Mouse (Mus musculus) telencephalon, adult 2 months (tissue): ENCODE measurements around the gene Scai.
"Not testable (repeated sequence)": the region's sequence is repeated elsewhere in the genome, so short reads cannot be mapped to it uniquely, and the experiment has no call there.

Source experiments
- DNase-seq: peaks from one replicate; pipeline ENCODE4 v3.0.0-alpha.2; 2011; ENCODE audit warnings: low read depth, low spot score

Gene Scai

DNA sequence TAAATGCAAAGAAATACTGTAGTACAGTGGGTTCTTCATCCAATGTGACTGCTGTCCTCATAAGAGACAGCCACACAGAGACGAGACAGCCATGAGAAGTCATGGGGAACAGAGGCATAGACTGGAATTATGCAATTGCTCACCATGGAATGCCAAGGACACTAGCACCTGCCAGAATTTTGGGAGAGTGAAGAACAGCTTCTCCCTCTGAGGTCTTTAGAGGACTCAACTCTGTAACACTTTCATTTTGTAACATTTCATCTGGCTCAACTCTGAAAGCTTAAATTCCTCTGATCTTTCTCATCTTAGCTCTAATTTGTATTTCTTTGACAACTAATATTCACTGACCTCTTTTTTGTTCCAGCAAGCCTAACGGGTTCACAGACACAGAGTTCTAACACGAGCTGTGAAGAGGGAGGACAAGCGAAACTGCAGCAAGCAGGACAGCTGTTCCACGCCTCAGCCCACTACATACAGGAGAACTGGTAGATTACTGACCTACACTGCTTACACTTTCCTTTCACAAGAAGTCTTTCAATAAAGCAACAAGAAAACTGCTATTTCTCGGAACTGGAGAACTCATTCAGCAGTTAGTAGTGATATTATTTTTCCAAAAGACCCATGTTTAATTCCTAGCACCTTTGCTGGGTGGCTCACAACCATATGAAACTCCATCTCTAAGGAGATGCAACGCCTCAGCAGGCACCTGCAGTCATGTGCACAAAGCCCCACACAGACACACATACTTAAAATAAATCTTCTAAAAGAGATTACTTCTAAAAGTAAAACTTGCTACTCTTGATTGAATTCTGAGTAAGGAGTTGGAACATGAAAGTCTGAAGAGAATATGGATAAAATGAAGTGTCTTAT, 49.7 kb downstream of the Scai start:
- DNase-seq: peak; percentile 51

DNA sequence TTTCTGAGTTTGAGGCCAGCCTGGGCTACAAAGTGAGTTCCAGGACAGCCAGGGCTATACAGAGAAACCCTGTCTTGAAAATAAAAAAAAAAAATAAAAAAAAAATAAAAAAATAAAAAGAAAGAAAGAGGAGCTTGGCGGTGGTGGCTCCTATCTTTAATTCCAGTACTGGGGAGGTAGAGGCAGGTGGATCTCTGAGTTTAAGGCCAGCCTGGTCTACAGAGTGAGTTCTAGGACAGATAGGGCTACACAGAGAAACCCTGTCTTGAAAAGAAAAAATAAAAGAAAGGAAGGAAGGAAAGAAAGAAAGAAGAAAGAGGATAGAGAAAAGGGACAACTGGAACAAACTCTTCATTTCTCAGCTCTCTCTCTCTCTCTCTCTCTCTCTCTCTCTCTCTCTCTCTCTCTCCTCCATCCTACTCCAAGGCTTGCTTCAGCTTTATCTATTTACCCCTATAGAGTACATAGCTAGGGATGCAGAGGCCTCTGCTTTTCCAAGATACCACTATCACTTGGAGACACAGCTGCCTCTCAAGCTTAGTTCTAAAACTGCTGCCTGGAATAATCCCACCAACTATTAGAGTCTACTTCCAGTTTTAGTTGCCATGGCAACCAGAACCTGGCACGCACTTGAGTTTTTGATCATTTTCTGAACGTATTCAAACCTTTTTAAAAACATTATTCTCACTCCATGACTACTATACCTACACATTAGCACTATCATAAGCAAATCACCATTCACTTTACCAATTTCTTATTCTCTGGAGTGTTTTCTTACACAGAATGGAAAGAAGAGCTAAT, 60.8 kb downstream of the Scai start:
- peak; percentile 59 for DNase-seq

DNA sequence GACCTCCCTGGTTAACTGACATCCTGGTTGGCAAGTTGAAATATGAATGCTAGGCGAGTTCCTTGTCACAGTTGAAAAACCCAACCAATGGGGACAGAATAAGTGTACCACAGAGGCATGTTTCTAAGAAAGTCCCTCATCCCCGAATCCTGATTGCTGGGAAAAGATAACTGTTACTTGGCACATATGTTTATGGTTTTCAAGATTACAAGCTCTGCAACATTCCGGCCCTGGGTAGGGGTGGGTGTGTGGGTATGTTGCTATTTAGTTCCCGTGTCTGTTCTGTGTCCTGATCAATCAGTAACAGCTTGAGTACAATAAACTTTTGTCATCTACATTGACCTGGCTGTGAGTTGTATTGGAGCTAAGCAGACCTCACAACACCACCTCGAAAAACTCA, 66.4 kb downstream of the Scai start:
- no peak for DNase-seq

DNA sequence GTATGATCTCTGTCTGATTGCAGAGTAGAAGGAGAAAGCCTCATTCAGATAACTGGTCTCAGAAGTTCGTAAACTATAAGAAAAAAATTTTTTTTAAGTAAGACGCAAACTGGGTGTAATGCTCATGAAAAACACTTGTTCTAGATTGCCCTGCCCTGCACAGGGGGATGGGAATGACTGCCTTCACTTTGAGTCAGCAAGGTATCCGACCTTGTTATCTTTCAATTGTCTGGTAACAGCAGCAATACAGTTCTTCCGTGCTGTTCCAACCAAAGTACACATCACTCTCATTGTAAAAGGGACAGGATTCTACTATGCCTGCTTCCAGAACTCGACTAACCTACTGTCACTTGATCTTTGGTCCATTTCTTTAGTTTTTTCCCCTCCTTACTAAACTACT, 69.4 kb downstream of the Scai start:
- DNase-seq: no peak

DNA sequence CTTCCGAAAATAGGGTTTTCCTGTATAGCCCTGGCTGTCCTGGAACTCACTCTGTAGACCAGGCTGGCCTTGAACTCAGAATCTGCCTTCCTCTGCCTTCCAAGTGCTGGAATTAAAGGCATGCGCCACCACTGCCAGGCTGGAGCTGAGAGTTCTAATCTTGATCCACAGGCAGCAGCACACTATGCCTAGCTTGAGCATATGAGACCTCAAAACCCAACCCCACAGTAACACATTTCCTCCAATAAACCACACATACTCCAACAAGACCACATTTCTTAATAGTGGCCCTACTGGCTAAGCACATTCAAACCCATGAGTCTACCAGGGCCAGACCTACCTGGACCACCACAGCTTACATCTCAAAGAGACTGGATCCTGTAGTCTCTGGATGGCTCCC, 74.0 kb downstream of the Scai start:
- DNase-seq: no peak

DNA sequence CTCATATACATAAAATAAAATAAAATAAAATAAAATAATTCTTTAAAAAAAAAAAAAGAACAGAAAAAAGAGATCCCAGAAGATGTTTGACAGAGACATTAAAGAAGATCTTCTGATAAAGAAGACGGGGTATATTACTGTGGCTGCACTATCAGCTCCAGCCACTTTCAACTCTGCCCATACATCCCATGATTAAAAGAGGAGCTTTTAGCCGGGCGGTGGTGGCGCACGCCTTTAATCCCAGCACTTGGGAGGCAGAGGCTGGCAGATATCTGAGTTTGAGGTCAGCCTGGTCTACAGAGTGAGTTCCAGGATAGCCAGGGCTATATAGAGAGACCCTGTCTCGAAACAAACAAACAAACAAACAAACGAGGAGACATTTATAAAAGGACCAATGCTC, 76.4 kb downstream of the Scai start:
- DNase-seq: no peak

DNA sequence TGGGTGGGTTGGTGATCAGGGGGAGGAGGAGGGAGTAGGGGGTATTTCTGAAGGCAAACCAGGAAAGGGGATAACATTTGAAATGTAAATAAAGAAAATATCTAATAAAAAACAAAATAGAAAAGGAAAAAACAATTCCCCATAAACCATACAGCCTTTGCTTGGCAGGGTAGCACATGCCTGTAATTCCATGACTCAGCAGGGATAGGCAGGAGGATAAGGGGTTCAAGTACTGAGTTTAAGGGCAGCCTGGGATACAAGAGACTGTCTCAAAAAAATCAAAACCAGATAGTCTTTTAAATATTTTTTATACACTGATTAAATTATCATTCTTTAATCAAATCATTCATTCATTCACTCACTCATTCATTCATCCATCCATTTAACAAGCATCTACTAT, 80.0 kb downstream of the Scai start:
- DNase-seq: no peak

DNA sequence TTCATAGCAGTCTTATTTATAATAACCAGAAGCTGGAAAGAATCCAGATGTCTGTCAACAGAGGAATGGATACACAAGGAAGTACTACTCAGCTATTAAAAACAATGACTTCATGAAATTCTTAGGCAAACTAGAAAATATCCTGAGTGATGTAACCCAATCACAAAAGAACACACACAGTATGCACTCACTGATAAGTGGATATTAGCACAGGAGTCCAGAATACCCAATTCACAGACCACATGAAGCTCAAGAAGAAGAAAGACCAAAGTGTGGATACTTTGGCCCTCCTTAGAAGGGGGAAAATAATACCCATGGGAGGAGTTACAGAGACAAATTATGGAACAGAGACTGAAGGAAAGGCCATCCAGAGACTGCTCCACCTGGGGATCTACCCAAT, 80.8 kb downstream of the Scai start:
- not testable (repeated sequence) for DNase-seq

DNA sequence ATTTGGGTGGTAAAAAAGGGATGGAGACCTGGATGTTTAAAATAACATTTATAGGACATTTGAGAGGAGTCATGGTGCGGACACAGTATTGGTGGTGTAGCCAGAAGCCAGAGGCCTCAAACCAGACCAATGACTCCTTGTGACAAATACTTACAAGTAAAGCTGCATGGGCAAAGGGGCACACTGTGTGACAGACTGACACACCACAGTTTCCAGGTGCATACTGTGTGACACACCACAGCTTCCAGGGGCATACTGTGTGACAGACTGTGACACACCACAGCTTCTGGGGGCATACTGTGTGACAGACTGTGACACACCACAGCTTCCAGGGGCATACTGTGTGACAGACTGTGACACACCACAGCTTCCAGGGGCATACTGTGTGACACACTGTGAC, 90.6 kb downstream of the Scai start:
- not testable (repeated sequence) for DNase-seq

DNA sequence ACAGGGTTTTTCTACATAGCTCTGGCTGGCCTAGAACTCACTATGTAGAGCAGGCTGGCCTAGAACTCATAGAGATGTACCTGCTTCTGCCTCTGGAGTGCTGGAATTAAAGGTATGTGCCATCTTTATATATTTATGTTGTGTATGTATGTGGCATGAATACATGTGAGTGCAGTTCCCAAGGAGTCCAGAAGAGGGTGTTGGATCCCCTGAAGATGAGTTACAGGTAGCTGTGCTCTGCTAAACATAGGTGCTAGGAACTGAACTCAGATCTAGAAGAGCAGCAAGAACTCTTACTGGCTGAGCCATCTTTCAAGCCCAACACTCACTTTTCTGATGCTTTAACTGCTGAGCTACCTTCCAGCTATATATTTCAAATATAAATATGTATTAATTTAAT, 92.5 kb downstream of the Scai start:
- no peak for DNase-seq

DNA sequence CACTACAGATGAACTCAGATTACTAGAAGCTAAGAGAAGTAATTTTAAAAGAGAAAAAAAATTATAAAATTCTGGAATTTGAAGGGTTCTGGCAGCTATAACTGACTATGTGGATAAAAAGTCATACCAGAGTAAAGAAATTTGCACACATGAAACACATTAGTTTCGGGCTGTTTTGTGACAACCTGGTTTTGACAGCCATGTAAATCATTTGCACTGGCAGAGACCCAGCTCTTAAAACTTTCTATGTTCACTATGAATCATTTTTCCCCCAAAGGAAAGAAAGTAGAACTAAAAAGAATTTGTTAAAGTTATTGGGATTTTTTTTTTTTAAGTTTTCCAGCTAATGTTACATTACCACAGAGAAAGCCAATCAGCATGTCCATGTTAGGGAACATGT, 98.6 kb downstream of the Scai start:
- no peak for DNase-seq

DNA sequence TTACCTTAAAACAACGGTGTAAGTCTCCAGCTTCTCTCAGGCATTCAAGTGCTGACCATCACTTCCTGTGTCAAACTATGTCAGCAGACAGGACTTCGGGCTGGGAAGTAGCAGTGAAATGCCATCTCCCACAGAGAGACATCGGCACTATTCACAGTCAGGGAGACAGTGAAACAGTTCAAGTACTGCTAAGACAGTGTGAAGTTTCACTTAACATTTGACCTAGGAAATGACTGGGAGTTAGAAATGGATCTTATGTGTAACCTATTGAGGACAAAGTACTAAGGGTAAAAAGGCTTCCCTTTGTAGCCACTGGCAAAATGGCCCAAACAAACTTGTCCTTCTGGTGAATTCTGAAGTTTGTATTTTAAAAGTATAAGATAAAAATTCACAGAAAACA, 107.8 kb downstream of the Scai start:
- no peak for DNase-seq

DNA sequence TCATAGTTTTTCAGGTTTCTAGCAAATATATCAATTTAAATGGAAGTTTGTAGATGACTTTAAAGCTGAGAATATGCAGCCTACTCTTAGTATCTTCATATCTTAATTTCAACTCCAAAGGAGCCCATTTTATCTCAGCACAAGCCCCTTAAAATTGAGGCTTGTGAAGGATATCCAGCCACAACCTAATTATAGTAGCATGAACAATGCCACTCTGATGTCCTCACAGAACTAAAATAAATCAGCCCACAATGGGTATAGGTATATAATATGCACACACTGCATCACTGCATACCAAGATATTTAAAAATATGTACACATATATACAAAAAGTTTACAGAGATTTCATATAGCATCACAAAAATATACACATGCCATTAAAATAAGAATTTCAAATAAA, 119.9 kb downstream of the Scai start:
- no peak for DNase-seq

DNA sequence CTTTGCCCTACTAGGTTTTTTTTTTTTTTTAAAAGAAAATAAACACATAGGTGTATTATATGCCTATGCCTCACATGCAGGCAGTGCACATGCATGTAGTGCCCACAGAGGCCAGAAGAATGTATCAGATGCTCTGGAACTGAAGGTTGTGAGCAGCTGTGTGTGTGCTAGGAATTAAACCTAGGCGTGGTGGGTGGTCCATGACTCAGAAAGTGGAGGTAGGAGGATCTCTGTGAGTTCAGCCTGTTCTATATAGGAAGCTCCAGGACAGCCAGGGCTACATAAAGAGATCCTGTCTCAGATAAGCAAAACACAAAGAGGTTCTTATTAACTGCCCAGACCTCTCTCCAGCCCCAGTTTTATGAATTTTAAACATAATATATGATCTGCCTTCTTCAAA, 121.4 kb downstream of the Scai start:
- DNase-seq: no peak

DNA sequence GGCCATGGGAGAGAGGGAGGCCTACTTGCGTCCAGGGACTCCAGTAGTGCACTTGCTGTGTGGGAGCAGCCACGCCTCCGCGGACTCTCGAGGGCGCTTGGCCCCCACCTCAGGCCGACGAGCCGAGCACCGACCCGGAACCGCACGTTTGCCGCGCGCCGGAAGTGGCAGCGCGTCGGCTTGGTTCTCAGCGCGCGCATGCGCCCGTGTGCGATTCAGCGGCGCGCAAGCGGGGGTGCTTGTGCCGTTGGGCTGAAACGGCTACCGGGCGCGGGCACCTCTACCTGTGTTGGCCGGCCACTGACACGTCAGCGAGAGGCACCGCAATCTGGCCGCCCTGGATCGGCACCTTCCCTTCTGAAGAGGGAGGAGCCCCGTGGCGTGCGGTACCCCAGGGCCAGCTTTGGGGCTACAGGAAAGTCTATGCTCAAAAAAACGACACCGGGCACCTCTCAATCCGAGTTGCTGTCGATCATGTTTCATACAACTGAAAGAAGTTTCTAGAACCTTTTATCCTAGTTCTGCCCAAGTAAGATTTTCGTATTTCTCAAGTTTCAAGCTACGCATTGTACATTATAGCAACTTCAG, 125.0 kb downstream of the Scai start, which contains the start of gene Golga1:
Gene Golga1, minus strand, starts transcription at position 142 of the 588 bp plus-strand sequence.
- peak; percentile 88 for DNase-seq

DNA sequence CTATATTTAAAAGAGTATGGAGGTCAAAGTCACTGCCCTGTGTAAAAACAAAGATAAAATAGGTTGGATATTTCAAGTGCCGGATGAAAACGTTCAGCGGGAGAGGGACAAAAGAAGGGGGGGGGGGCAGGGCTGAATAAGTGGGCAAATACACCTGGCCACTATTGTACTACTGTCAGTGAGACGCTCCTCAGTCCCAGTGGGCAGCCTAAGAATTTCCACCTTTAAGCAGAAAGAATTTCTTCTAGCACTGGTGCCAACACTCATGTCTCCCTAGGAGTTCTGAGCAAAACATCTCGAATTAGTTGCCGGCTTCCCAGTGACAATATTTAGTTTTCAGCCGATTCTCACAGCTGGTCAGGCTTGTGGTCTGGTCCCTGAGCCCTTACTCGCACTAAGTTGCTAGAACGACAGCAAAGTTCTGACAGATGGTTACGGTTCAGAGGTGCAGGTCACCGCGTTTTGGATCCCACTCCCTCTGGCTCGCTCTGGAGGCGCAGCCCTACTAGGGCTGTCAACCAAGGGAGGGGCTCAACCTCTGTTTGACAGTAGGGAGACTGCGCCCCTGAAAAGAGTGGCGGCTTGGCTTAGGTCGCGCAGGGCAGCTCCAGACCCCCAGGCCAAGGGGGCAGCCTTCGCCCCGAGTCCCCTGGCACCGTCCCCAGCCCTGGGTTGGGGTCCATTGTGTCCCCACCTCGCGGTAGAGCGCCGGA, 125.7 kb downstream of the Scai start:
- DNase-seq: no peak

DNA sequence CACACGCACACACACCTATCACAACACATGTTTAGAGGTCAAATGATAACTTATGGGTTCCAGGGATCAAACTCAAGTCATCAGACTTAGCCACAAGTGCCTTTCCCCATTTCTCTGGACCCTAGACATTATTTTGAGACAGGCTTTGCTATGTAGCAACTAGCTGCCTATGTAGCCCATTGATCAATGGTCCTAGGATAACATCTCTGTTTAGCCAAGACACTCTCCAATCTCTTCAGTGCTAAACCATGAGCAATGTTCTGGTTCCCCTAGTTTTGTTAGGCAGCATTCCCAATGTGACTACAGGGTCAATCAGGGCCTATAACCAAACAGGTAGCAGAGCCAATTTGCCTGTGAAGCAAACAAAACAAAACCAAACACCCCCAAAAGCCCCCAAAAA, 142.0 kb downstream of the Scai start:
- no peak for DNase-seq

DNA sequence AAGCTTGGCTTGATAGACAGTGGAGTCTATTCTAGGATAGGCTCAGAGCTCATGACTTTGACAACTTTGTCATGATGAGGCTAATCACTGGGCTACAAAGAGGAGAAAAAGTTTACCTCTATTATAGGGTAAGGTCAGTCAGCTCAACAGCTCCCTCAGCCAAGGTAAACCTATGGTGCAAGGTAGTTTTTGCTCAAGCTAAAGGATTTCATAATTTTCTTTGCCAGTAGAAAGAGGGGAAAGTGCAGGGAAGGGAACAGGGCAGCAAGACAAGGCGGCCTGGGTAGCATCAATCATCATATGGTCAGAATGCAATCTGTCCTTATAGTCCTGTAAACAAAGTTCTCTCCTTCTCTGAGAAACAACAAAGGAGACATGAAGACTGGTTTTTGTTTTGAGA, 150.3 kb downstream of the Scai start:
- DNase-seq: no peak

DNA sequence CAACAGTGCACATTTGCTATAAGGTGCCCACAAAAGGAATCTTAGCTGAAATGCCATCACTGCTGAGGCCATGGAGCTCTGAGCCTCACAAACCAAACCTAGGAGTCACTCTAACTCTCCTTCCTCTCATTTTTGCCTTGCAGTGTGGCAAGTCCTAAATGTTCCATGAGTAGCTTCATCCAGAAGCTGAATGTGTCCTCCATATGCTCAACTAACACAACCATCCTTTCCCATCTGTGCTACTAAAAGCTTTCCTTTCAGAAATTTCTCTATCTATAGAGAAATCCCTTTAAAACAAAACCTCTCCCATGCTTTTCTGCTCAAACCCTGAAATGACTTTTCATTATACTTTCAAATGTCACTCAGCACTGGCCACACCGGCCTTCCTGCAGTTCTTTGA, 158.9 kb downstream of the Scai start:
- DNase-seq: peak; percentile 60

DNA sequence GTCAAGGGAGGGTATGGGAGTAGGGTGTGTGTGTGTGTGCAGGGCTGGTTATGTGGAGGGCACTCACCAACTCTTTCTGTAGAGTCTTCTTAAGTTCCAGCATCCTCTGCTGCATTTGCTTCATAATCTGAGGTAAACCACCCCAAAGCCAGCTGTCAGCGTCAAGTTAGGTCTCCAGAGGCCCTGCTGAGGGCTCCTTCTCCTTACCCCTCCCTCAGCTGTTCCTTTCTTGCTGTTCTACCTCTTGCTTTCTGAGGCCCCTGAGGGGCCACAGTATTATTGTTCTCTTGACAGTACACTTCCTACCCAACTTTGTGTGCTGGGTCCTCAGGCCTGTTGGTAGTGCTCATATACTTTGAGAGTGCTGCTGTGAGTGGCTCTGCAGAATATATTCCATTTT, 170.5 kb downstream of the Scai start:
- DNase-seq: no peak

DNA sequence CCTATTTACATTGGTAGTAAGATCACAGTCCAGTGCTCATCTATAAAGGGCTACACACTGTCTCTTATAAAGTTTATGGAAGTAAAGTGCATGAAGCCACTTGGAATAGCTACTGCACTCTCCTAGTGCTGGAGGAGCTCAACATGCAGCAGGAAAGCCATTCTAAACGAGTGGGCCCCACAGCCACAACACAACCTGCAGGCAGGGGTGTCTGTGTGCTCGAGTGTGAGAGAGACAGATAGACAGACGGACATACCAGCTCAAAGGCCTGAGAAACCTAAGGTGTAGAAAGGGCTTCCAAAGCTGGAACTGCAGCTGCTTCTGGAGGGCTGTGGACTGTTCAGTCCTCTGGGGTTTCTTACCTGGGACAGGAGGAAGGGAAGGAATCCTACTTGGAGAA, 174.0 kb downstream of the Scai start:
- DNase-seq: no peak
